Mouse (Mus musculus) embryo, embryonic 11 days (tissue): ENCODE measurements around the gene Trpt1.

Experiments used
- DNase-seq: peaks from one replicate; pipeline ENCODE4 v3.0.0-alpha.2; 2015

The Trpt1 gene

DNA sequence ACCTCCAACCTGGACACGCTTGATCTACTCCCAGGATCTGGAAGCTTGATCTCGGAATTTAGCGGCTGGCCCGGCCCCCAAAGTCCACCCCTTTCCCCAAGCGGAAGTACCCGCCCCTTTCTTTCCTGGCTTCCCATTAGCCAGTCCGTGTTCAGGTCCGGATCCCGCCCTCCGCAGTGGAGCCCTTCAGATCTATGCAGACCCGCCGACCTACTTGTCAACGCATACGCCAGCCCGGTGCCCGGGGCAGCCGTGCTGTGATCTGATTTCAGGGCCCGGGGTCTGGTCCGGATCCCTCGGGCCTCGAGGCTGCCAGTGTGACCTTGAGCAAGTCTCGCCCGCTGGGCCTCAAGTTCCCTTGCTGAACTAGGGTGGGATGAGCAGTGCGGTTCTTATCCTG is at the start of gene Trpt1, which contains the start of gene Nudt22:
Gene Trpt1, plus strand, starts transcription at position 126 of the 400 bp plus-strand sequence.
Gene Nudt22, minus strand, starts transcription at position 112 of the 400 bp plus-strand sequence.
- DNase-seq, result peak; percentile 94

DNA sequence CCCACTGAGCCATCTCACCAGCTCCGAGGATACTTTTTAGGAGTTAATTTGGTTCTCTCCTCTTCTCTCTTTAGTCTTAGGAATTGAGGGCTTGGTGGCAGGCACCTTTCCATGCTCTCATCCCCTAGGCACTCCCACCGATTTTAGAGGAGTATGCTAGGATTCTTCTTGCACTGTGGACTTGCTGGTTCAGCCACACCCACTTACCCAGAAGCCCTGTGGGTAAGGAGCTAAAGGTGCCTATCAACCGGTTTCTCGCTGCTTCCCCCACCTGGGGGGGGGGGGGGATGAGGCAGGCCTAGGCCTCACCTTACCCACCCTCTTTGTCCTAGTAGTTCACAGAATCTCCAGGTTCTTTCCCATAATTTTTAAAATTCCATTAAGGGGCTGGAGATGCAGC is 48.2 kb upstream of the Trpt1 start:
- no peak for DNase-seq

DNA sequence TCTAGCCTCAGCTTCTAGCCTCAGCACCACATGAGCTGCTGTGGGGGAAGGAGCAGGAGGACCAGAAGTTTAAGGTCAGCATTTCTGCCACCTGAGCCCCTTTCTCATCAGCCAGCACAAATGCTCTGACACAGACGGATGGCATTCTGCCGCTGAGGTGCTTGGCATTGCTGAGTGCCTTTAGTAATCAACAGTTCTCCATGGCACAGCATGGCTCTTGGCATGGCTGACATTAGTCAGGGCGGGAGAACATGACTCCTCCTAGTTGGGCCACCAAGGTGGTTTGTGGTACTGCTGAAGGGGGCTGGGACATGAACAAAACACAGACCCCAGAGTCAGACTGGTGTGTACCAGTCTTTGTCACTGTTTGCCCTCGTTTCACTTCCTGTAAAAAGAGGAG is 47.7 kb upstream of the Trpt1 start:
- DNase-seq, result no peak

DNA sequence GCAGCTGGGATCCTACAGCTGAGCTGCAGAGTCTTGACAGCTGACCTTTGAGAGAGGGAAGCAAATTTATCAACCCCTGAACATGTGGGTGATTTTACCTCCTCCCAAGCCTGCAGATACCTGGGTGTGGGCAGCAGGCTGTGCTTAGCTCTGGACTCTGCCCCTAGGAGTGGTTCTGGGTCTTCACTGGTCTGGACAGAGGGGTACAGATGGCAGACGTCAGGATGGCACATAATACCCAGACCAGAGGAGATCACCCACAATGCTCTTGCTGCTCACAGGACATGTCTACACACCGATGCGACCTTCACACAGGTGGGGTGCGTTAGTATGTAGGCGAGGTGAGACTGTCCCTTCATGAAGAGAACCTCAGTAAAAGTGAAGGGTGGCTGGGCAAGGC is 46.4 kb upstream of the Trpt1 start:
- DNase-seq, result no peak

DNA sequence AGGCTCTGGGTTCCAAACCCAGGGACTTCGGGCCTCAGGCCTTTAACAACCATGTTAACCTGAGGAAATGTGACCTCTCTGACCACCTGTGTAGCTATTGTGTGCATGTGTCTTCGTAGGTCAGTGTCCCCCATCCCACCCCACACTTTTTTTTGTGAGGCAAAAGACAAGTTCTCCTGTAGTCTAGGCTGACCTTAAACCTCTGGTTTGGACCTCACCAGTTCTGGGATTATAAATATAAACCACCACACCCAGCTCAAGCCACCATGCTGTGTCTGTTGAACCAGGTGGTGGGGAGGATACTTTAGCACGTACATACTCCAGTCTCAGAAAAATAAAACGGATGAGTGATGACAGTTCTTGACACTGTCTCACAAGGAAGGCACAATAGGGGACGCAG is 46.0 kb upstream of the Trpt1 start:
- no peak for DNase-seq

DNA sequence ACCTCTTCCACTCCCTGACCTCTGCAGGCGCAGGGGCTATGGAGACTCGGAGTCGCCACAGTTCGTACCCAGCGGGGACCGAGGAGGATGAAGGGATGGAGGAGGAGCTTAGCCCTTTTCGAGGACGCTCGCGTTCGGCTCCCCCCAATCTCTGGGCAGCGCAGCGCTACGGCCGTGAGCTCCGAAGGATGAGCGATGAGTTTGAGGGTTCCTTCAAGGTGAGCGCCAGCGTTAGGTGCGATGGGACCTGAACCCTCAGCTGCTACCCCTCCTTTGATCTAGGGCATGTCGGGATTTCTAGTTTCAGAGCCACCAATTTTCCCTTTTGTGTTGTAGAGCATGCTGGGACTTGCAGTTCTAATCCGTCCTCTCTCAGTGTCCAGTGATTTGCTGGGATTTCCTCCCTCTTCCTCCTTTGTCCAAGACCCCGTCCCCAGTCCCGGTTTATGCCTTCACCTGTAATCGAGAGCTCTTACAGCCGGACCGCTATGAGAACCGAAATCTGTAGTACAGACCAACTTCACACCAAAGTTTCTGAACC is 45.2 kb upstream of the Trpt1 start:
- peak; percentile 80 for DNase-seq

DNA sequence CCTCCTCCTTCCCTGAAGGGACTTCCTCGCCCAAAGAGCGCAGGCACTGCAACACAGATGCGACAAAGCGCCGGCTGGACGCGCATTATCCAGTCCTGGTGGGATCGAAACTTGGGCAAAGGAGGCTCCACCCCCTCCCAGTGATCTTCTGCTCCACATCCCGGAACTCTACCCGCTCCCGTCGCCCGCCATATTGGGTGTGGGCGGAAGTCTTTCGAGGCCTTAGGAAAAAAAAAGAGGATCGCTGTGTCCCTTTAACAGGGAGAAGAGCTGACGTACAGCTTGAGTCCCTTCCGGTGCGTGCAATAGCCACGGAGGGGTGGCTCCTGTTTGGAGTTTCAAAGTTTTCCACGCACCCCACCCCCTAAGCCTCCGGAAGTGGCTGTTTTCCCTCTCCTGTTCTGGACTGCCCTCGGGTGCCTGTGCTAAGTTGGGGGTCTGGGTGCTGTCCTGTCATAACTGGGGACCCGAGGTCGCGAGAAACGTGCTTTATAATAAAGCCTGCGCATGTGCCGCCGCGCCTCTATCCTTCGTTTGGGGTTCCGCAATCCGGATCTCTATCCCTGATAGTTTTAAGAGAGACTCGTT is 44.5 kb upstream of the Trpt1 start:
- DNase-seq, result peak; percentile 96

DNA sequence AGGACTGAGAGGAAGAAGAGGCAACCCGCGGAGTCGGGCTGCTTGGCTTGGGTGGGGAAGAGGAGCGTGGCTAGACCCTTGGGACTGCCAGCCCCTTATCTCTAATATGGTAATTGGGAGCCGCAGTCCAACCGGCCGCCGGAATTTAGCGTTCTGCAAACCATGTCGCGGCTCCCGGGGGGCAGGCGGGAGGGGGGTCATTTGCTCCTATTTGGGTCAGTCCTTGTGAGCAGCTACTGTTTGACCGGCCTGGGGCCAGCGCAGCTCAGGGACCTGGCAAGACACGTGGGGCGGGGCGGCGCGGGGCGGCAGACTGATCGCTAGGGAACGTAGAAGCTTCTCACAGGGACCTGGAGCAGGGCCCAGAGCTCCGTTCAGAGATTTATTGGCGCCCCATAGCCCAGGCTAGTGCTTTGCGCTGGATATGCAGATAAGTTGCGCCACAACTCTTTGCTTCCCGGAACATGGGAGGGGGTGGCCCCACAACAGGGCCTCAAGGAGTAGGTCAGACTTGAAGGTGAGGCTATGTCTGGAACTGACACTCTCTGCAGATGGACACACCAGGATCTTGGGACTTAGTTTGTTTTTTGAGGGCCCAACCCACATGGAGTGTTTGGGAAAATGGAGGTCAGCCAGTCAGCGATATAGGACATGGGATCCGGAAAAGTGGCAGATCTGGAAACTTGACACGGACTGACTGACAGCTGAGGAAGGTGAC is 43.8 kb upstream of the Trpt1 start:
- DNase-seq, result peak; percentile 64

DNA sequence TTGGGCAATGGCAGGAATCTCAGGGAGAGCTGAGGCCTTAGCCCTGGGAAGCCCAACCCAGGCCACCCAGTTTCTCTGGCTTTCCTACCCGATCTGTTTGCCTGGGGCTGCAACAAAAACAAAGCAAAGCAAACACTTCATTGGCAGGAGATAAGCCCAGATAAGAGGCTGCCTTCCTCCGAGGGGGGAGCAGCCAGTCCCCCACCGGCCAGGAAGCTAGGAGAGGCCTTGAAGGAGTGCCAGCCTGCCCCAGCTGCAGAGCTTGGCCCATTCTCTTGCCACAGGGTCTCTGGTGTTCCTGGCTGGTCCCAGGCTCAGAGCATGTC is 43.3 kb upstream of the Trpt1 start:
- no peak for DNase-seq

DNA sequence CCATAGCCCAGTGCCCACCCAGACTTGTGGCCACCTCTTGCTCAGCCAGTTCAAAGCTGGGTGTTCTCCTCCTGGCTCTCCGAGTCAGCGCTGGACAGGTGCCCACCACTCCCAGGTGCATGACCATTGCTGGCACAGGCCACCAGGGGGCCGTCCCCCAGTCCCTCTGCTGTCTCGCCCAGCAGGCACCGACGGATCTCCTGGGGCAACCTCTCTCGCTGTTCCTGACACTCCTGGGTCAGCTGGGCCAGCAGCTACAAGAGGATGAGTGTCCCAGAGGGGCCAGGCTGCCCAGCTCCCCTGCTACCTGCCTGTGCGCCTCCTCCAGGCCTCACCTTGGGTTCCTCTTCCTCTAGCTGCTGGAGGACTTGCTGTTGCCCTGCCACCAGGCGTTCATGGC is 41.9 kb upstream of the Trpt1 start:
- DNase-seq, result peak; percentile 38

DNA sequence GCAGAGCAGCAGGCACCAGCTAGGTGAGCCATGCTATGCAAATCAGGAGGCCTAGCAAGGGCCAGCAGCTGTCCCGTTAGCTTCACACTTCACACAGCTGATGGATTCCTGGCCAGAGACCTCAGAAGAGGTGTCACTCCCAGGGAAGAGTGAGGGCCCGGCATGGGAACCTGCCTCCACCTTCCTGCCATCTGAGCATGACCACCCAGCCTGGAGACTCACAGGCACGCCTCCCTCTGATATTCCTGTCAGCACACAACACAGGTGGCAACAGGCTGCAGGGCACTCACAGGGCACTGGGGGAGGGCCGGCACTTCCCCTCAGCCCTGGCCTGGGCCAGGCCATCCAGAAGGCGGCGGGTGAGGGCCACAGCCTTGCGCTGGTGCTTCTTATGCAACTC is 40.5 kb upstream of the Trpt1 start:
- DNase-seq, result no peak

DNA sequence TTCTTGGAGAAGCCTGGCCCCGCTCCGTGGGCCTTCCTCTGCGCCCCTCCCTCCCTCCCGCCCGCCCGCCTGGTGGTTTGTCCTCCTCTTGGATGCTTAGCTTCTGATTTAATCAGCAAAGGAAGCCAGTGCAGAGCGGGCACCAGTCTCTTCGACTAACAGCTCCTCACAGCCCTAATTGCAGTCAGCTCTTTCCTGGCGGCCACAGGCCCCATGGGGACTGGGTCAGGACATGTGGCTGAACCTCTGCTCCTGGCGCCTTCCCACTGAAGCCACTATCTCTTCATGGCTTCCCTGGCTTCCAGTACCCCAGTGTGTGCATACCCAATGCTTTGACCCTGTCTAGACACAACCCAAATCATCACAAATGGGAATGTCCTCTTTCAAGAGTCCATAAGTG is 39.5 kb upstream of the Trpt1 start:
- no peak for DNase-seq

DNA sequence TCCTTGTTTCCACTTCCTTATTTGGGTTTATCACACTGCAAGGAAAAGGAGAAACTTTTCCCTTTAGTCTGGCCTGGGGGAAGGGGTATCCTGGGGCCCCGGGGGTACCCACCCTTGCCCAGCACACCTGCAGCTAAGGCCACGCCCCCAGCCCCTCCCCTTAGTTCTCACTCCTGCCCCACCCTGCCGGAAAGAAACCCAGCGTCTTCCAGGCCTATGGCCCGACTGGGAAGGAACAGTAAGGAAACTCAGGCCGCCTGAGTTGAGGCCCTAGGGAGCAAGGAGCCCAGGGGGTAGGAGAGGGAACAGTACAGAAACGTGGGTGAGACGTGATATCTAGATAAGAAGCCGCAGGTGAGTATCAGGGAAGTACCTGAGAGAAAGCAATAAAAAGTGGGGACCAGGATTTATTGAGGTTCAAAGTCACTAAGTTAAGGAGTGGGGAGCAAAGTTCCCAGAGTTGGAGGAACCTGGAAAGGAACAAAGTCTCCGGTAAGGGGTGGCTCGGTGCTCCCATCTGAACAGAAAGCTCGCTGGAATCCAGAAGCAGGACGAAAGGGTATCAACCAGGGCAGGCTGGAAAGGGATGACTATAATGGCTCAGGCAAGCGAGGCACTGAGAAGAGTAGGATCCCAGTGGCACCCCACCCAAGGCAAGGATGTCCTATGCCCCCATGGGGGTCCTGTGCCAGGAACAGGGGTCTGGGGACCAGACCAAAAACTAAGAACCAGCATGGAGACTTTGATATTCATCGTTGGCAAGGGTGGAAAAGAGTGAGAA is 27.2 kb upstream of the Trpt1 start:
- DNase-seq, result no peak

DNA sequence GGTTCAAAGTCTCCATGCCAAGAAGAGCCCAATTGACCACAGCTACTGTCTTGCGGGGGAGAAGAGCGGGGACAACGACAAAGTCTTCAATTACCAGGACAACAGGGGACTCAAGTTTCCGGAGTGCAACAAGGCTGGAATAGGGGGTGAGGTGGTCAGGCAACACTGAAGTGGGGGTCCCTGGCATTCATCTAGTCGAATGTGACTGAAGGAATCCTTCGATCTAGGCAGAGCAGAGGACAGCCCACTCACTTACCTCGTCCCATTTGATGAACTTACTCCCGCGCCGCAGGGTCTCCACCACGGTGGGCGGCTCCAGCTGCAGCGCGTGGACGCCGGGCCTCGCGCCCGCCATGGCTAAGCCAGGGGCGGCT is 26.7 kb upstream of the Trpt1 start:
- no peak for DNase-seq

DNA sequence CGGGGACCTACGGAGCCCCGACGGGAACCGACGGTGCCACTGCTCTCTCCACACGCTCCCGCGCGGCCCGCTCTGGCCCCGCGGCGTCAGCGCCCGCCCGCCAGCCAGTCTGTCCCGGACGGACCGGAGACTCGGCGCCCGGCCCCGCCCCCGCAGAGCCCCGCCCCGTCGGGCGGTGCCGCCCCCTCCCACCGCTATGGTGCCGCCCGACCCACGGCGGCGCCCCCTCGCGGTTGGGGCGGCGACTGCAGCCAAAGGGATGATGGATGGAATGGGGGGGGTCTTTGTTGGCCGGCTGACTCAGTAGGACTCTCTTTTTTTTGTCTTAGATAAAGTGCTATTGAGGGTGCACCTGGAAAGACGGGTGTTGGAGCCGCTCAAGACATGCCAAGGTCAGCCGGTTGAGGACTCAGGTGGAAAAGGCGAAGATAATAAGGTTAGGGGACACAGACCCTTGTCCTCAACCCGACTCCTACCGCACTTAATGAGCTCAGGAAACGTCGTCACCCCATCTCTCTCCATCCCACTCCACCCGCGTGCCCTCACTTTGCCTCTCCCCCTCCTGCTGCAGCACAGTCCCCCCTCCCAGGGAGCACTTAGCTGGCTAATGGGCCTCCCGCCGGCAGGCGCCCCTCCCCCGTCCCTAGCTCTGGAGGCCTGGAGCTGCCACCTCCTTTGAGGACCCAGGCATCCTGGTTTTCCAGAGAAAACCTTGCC is 26.1 kb upstream of the Trpt1 start:
- DNase-seq, result peak; percentile 76

DNA sequence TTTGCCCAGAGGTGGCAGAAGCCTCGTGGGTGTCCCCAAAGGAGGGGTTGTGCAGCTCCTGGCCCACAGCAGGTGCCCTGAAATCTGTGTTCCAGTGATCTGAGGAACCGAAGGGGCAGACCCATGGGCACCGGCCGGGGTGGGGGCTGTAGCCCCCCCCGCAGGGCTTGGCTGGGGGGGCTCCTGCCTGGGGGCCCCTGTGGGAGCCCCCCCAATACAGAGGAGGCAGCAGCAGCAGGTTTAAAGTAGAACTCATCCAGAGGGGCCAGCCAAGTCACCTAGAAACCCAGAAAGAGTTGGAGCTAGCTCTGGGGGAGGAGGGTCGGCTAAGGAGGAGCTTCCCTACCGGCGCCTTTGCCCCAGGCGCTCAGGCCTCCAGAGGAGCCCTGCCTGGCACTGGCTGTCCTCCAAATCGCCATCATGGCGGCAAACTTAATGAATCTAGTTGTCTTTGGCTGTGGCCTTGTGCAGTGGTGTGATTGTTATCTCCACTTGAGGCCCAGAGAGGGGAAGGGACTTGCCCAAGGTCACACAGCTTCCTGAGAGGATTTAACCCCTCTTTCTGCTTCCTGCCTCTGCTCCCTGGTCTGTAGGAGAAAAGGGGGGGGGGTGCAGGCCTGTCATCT is 25.4 kb upstream of the Trpt1 start:
- peak; percentile 24 for DNase-seq

DNA sequence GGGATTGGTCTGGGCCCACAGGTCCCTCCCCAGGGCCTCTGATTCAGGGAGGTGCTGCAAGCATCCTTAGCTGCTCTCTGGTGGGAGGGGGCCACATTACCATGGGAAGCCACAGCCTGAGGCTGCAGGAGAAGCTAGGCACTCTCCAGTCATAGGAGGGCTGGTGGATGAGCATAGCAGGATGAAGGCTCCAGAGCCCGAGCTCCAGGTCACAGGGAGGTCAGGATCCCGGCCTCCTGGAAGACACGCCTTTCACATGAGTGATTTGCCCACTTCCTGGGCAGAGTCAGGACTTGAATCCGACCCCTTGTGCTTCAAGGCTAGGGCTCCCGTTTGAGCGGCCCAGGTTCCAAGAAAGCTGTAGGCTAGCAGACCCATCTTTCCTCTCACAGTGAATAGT is 24.3 kb upstream of the Trpt1 start:
- peak; percentile 27 for DNase-seq

DNA sequence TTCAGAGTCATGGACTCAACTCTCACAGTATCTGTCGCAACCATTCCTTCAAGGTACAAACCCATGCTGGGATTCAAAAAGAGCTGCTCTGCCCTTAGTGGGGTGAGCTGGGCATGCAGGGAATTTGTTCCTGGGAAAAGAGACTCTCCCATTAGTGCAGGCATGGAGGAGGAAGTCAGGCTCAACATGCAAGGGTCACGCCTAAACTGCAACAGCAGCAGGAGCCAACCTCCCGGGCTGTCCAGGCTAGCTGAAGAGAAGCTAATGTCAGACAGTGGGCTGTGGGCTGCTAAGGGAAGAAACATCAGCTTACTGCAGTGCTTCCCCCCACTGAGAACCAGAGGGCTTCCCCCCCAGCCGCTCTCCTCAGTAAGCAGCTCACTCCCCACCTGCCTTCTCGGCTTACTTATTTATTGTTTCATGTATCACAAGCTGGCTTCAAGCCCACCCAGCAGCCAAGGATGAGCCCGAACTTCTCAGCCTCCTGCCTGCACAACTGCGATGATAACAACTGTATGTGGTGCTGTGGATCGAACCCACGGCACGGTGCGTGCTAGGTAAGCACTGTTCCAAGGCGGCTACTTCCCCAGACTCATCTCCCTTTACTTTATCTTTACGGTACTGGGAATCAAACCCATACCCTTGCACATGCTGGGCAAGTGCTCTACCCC is 23.5 kb upstream of the Trpt1 start:
- DNase-seq, result no peak

DNA sequence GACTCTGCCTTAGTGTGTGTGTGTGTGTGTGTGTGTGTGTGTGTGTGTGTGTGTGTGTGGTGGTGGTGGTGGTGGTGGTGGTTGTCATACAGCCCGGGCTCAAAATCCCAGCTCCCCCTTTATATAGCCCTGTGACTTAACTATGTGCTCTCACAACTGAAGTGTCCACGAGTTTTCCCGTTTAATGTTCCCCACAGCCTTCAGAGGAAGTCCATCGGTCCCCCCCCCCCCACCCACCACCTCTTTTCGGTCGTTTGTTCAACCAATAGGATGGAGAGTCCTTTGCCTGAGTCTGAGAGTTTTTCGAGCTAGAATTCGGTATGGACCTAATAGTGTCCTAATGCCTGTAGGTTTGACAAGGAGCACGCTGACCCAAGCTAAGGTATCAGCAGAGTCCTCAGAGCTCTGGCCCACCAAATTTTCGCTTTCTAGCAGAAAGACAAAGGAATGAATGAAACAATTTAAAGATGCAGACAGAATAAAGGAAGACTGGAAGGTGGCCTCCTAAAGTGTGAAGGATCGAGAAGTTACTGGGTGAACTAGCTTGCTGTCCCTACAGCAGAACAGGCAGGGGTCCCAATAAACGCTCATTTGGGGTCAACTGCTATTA is 22.2 kb upstream of the Trpt1 start:
- no peak for DNase-seq

DNA sequence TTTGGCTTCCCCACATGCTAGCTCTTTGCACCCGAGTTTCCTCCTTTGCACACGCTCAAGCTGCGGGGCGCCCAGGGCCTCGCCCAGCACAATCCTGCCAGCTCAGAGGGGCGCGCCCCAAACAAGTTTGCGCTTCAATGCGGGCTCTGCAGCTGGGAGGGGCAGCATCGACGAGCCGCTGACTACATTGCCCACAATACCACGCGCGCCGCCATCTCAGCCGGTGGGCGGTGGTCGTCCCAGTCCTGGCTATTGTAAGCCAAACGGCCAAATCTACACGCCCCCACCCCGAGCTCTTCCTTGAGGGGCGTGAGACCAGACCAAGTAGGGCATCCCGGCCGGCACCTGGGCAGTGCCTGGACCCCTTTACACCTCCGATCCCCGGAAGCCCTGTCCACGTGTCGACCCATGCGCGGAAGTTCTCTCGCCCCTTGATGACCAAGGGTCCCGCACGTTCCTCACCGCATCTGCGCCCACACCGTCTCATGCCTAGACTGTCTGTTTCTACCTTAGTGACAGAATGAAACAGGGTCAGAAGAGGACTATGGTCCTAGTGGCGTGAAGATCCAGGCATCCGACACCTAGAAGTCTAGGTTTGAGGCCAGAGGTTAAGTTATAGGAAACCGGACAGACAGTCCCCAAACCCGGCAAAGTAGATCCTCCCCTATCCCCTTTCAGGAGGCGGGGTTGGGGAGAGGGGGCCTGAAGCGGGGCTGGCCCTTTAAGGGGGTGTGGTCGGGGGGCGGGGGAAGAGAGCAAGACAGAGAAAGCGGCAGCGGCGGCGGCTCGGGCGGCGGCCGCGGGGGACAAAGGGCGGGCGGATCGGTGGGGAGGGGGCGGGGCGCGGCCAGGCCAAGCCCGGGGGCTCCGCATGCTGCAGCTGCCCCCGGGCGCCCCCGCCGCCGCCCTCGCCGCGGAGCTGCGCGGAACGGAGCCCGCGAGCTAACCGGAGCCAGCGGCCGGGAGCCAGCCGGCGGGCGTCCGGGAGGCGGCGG is 21.4 kb upstream of the Trpt1 start, which contains the start of gene Ppp1r14b:
Gene Ppp1r14b, plus strand, starts transcription at position 758 of the 995 bp plus-strand sequence.
- DNase-seq, result peak; percentile 95
